Mouse (Mus musculus) layer of hippocampus, adult 2 months (tissue): ENCODE measurements around the gene Cd164l2. TPM values are rescaled to one million over a fixed set of nuclear protein-coding genes. Genes with fewer than 3 reads are reported as not detected.

Experiments used
- DNase-seq, 2 experiments: peaks; one replicate each; pipeline ENCODE4 v3.0.0; 2022; ENCODE audit warnings: low spot score in 2 of 2
- H3K27ac ChIP-seq: fragments of 200-600 bp; 2 replicates; pipeline ENCODE4 v1.8.1; 2022
- H3K4me3 ChIP-seq: fragments of 200-600 bp; 2 replicates; pipeline ENCODE4 v1.8.1; 2022; ENCODE audit warnings: mild to moderate bottlenecking
- CTCF ChIP-seq: fragments of 200-600 bp; conservative IDR thresholded peaks from 2 replicates; pipeline ENCODE4 v1.8.1; 2022; ENCODE audit warnings: antibody characterized with exemption, mild to moderate bottlenecking, moderate library complexity
- long read RNA-seq, 2 experiments: library from polyadenylated mRNA; stranded (forward); transcript quantifications; one replicate each; pipeline ENCODE4 v2.0.0; 2021; ENCODE audit warnings: borderline mapping rate in 2 of 2
- total RNA-seq, 2 experiments: library from RNA; stranded (reverse); gene quantifications; 2 replicates each; pipeline ENCODE4 v1.2.3; 2021

The Cd164l2 gene
- 1 to 10 TPM; 2.3 to 4.2 TPM for total RNA-seq
- long read RNA-seq, experiment 1, partial matches to known transcripts, result 1 of 1 reads
- long read RNA-seq, experiment 1, other reads (novel, unspliced or antisense), result 0 of 1 reads
- long read RNA-seq, experiment 2, partial matches to known transcripts, result 0 of 1 reads
- long read RNA-seq, experiment 2, other reads (novel, unspliced or antisense), result 1 of 1 reads

GRCm38 (mm10) chr4:133211751-133212561 is at the start of gene Cd164l2, which contains the start of gene Gpr3:
Cd164l2 (plus strand) TSS chr4:133212131.
Gpr3 (minus strand) TSS chr4:133212536.
- Histone ChIP-seq H3K27ac (peak within 1 kb of the TSS; percentile 80), H3K4me3 (peak within 1 kb of the TSS; percentile 77)
- no peak for DNase-seq
- no peak for TF ChIP-seq CTCF

GRCm38 (mm10) chr4:133162196-133162595 is 49.7 kb upstream of the Cd164l2 start:
- no peak overlapping the region for H3K27ac ChIP-seq
- H3K4me3 ChIP-seq, result no peak overlapping the region
- no peak for TF ChIP-seq CTCF
- DNase-seq, result no peak

GRCm38 (mm10) chr4:133166773-133167172 is 45.2 kb upstream of the Cd164l2 start:
- TF ChIP-seq CTCF, result no peak
- Histone ChIP-seq H3K27ac (no peak overlapping the region), H3K4me3 (no peak overlapping the region)
- no peak for DNase-seq

- no peak for TF ChIP-seq CTCF
- DNase-seq, result no peak
- Histone ChIP-seq H3K4me3 (no peak overlapping the region), H3K27ac (peak overlapping the region; percentile 91)
These were observed 42.5 kb upstream of the Cd164l2 start for GRCm38 (mm10) chr4:133169237-133170055.

- no peak for DNase-seq
- H3K4me3 ChIP-seq, result no peak overlapping the region
- TF ChIP-seq CTCF, result no peak
- H3K27ac ChIP-seq, result peak overlapping the region; percentile 91
These were observed 41.8 kb upstream of the Cd164l2 start for GRCm38 (mm10) chr4:133170056-133170524.

GRCm38 (mm10) chr4:133170616-133171015 is 41.3 kb upstream of the Cd164l2 start:
- no peak for DNase-seq
- TF ChIP-seq CTCF, result no peak
- peak overlapping the region; percentile 91 for H3K27ac ChIP-seq

GRCm38 (mm10) chr4:133172451-133172850 is 39.5 kb upstream of the Cd164l2 start:
- no peak for DNase-seq
- H3K4me3 ChIP-seq, result no peak overlapping the region
- H3K27ac ChIP-seq, result peak overlapping the region; percentile 91; the same call in 1 of the 2 replicates
- no peak for TF ChIP-seq CTCF

More at GRCm38 (mm10) chr4:133170616-133171015, 41.3 kb upstream of the Cd164l2 start:
- H3K4me3 ChIP-seq, result no peak overlapping the region

GRCm38 (mm10) chr4:133174361-133174760 is 37.6 kb upstream of the Cd164l2 start:
- no peak for TF ChIP-seq CTCF
- peak overlapping the region; percentile 91 for H3K27ac ChIP-seq
- H3K4me3 ChIP-seq, result 0 out of 2 replicates have a peak overlapping the region, but pooled peaks have one; percentile 13
- no peak for DNase-seq

- Histone ChIP-seq H3K4me3 (no peak overlapping the region), H3K27ac (peak overlapping the region; percentile 91)
- no peak for TF ChIP-seq CTCF
- DNase-seq, result no peak
These were observed 36.7 kb upstream of the Cd164l2 start for GRCm38 (mm10) chr4:133175274-133175673.

- Histone ChIP-seq H3K4me3 (peak overlapping the region; percentile 35), H3K27ac (peak overlapping the region; percentile 91)
- TF ChIP-seq CTCF, result 0 out of 2 replicates have a peak, but pooled peaks have one; percentile 7
- DNase-seq, result no peak
These were observed 35.8 kb upstream of the Cd164l2 start for GRCm38 (mm10) chr4:133175998-133176760.

GRCm38 (mm10) chr4:133176761-133177403 is 35.0 kb upstream of the Cd164l2 start:
- no peak for TF ChIP-seq CTCF
- Histone ChIP-seq H3K4me3 (peak overlapping the region; percentile 35), H3K27ac (peak overlapping the region; percentile 91)
- DNase-seq, result no peak

- Histone ChIP-seq H3K4me3 (no peak overlapping the region), H3K27ac (peak overlapping the region; percentile 32; the same call in 1 of the 2 replicates)
- DNase-seq, result no peak
- TF ChIP-seq CTCF, result no peak
These were observed 33.6 kb upstream of the Cd164l2 start for GRCm38 (mm10) chr4:133178305-133178704.
